Mouse (Mus musculus) C2C12 (cell line): ENCODE results near the gene Gm4707.

Source experiments
- CEBPB ChIP-seq: IDR thresholded peaks from one replicate; pipeline ENCODE4 v1.6.1; 2011; ENCODE audit warnings: low read depth, mild to moderate bottlenecking, control low read depth, moderate library complexity
- CTCF ChIP-seq: IDR thresholded peaks from one replicate; pipeline ENCODE4 v1.5.1; 2011; ENCODE audit not compliant: control insufficient read depth, insufficient read depth, insufficient read length
- MAX ChIP-seq: IDR thresholded peaks from one replicate; pipeline ENCODE4 v1.6.1; 2011; ENCODE audit warnings: mild to moderate bottlenecking, control low read depth
- MYOD1 ChIP-seq: IDR thresholded peaks from one replicate; pipeline ENCODE4 v1.6.1; 2011; ENCODE audit warnings: low read depth; ENCODE audit not compliant: control insufficient read depth, insufficient read length
- MYOG ChIP-seq: IDR thresholded peaks from one replicate; pipeline ENCODE4 v1.6.1; 2011; ENCODE audit not compliant: control insufficient read depth, insufficient read length; ENCODE audit errors: extremely low read depth

DNA sequence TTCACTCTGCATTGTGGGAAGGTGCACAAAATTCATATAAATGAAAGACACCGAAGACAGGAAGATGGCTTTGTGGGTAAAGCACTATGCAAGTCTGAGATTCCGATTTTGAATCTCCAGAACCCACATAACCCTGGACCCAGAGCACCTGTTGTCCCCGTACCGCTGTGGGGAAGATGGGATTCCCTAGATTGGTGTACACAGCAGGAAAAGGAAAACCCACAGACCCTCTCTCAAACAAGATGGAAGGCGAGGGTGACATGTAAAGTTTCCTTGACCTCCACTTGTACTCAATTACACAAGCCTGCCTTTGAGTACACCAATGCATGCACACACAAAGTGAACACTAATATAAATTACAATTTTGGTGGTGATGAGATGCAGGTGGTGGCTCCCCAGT lies 25.0 kb upstream of the Gm4707 start:
- TF ChIP-seq CTCF (no peak), MYOG (no peak), MAX (no peak), CEBPB (no peak), MYOD1 (no peak)
